Mouse (Mus musculus) kidney, embryonic 16.5 days (tissue): ENCODE results near the gene Trim44. TPM values are rescaled to one million over a fixed set of nuclear protein-coding genes. Genes with fewer than 3 reads are reported as not detected.

Experiments used
- ATAC-seq: fragments of 200-750 bp; cut with Nextera tagmentation; 2 replicates; pipeline ENCODE4 v1.8.0; 2017; ENCODE audit warnings: moderate TSS enrichment; ENCODE audit not compliant: low FRiP score, low TSS enrichment
- H3K27ac ChIP-seq: fragments of 300-500 bp; sonication (generic); 2 replicates; pipeline ENCODE4 v1.5.1; 2014; ENCODE audit warnings: low read length
- H3K27me3 ChIP-seq: fragments of 300-500 bp; sonication (generic); 2 replicates; pipeline ENCODE4 v1.6.1; 2014; ENCODE audit warnings: low read length, control low read depth, mixed read lengths; ENCODE audit not compliant: insufficient read depth
- H3K36me3 ChIP-seq: fragments of 300-500 bp; sonication (generic); 2 replicates; pipeline ENCODE4 v1.6.1; 2014; ENCODE audit warnings: low read length, control low read depth, mixed read lengths; ENCODE audit not compliant: insufficient read depth
- H3K4me1 ChIP-seq: fragments of 300-500 bp; sonication (generic); 2 replicates; pipeline ENCODE4 v1.6.1; 2014; ENCODE audit warnings: low read length, control low read depth, mixed read lengths; ENCODE audit not compliant: insufficient read depth
- H3K4me2 ChIP-seq: fragments of 300-500 bp; sonication (generic); replicated peaks from 2 replicates; pipeline ENCODE4 v1.6.1; 2014; ENCODE audit warnings: low read depth, low read length
- H3K4me3 ChIP-seq: fragments of 300-500 bp; sonication (generic); 2 replicates; pipeline ENCODE4 v1.5.1; 2014; ENCODE audit warnings: mild to moderate bottlenecking, low read length
- H3K9ac ChIP-seq: fragments of 300-500 bp; sonication (generic); replicated peaks from 2 replicates; pipeline ENCODE4 v1.6.1; 2014; ENCODE audit warnings: low read length
- H3K9me3 ChIP-seq: fragments of 300-500 bp; sonication (generic); 2 replicates; pipeline ENCODE4 v1.6.1; 2016; ENCODE audit warnings: low read length, control low read depth
- WGBS: fragments of 180-500 bp; shearing (Covaris S2); extraction: QIAGEN DNeasy Blood & Tissue Kit; methylation state at CpG from one replicate; pipeline ENCODE4 v1.1.7; 2014; 5-methylcytosine and 5-hydroxymethylcytosine counted together
- polyA plus RNA-seq: library from polyadenylated mRNA; unstranded; fragments of >200 nt; fragmentation: Nextera tagmentation; extraction: Ambion mirVana; gene quantifications from 2 replicates; pipeline ENCODE4 v1.2.1, GENCODE M21; 2015

Trim44 gene
- polyA plus RNA-seq, 1 experiment from 2014 or later: 23.4 TPM

DNA sequence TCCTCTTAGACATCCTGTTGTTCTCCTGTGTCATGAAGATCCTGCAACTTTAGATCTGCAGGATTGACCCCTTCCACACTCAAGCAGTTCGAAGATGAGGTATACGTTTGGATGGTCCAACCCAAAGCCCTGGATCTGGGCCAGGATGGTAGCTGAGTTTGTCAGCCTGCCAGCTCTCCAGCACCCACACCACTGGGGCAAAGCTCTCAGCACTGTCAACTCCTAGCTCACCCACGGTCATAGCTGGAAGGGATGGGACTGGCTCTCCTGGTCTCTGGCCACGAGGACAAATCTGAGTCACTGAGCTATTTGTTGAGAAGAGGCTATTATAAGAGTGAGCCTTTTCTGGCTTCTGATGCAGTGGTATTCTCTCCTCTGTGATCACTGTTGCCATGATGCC lies 155.0 kb downstream of the Trim44 start:
- WGBS: 77% methylated on average over 4 of the region's 4 CpGs
- Histone ChIP-seq H3K9ac (no peak overlapping the region), H3K4me1 (peaks cover 7% of the 10 kb centered on the region; the same call in 1 of the 2 replicates), H3K9me3 (no peaks in the 10 kb centered on the region), H3K27me3 (no peaks in the 10 kb centered on the region; the same call in 1 of the 2 replicates), H3K4me2 (no peak overlapping the region), H3K27ac (no peak overlapping the region), H3K4me3 (no peak overlapping the region), H3K36me3 (no peaks in the 10 kb centered on the region)
- ATAC-seq: no peak

Other genes with a start within 250 kb of the Trim44 start
- gene Ldlrad3, start 221.4 kb downstream of the Trim44 start, polyA plus RNA-seq: 38.3 and 42.5 TPM in 2 replicates
- gene Fjx1, start 44.7 kb upstream of the Trim44 start, polyA plus RNA-seq: 7.6 and 7.8 TPM in 2 replicates
- 31.2 and 34.1 TPM in 2 replicates for gene Pamr1, start 142.2 kb upstream of the Trim44 start, polyA plus RNA-seq